Mouse (Mus musculus) neutrophil, adult 59 days (primary cell): ENCODE data around the gene Olfr304. TPM values are rescaled to one million over a fixed set of nuclear protein-coding genes. Genes with fewer than 3 reads are reported as not detected.

Experiments used
- total RNA-seq, 2 experiments: library from RNA; stranded (reverse); gene quantifications; 1 replicate in 1 of 2; 2 replicates in 1 of 2; pipeline ENCODE4 v1.2.4; 2023

The Olfr304 gene
- not detected for total RNA-seq

GRCm38 (mm10) chr7:86386558-86386957 lies at the start of gene Olfr304:
TSS of gene Olfr304 (minus strand) at chr7:86386658.

GRCm38 (mm10) chr7:86403546-86403945 lies 17.1 kb upstream of the Olfr304 start, which contains the start of gene Olfr301:
TSS of gene Olfr301 (plus strand) at chr7:86403846.

DNA sequence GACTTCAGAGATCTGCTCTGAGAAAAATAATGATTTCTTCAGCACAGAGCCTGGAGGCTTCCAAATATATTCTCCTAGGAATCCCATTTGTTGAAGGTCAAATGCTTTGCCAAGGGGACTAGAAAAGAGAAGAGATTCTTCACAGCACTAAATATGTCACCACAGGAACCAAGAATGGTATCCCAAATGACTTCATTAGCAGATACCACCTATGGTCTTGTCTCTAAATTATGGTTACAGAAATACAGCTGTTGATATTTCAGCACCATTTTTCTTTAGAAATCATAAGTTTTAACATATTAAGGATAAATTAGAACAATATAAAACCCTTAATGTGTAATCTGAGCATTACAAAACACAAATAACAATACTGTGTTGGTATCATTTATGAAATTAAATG lies 11.2 kb upstream of the Olfr304 start, which contains the start of gene Olfr303:
TSS of gene Olfr303 (minus strand) at position 101 of the 400 bp plus-strand sequence.

GRCm38 (mm10) chr7:86366828-86367227 lies 19.6 kb downstream of the Olfr304 start, which contains the start of gene Olfr305:
TSS of gene Olfr305 (minus strand) at chr7:86366928.

DNA sequence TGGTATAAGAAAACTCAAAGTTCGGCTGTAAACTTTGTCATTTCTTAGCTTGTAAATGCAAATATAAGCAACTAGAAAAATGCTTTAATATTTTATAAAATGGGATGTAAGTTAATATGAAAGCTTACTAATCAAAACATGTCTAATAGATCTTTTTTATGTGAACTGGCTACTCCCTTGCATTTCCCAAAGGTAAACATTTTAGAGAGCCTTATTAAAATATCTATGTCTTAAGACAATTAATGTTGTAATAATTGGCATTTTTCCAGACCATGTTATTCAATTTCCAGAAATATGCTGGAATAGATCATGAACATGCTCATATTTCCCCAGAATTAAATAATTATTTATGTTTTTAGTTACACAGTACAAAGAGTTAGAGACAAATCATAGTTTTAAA lies 49.0 kb downstream of the Olfr304 start, which contains the start of gene Olfr307:
TSS of gene Olfr307 (minus strand) at position 101 of the 400 bp plus-strand sequence.

Other genes with a start within 250 kb of the Olfr304 start
- not detected for gene Vmn2r75, start 214.9 kb downstream of the Olfr304 start, total RNA-seq
- gene Vmn2r76, start 140.3 kb downstream of the Olfr304 start, total RNA-seq: not detected
- gene Olfr310, start 109.5 kb downstream of the Olfr304 start, total RNA-seq: not detected
- gene Olfr309, start 73.0 kb downstream of the Olfr304 start, total RNA-seq: not detected
- gene Olfr308, start 61.0 kb downstream of the Olfr304 start, total RNA-seq: not detected
- gene Olfr307, start 49.1 kb downstream of the Olfr304 start, total RNA-seq: not detected
- gene Olfr305, start 19.7 kb downstream of the Olfr304 start, total RNA-seq: not detected
- gene Olfr303, start 11.1 kb upstream of the Olfr304 start, total RNA-seq: not detected
- gene Olfr301, start 17.2 kb upstream of the Olfr304 start, total RNA-seq: not detected
- gene Olfr299, start 73.3 kb upstream of the Olfr304 start, total RNA-seq: not detected
- not detected for gene Olfr298, start 105.8 kb upstream of the Olfr304 start, total RNA-seq
- not detected for gene Olfr297, start 133.3 kb upstream of the Olfr304 start, total RNA-seq
- gene Olfr295, start 197.2 kb upstream of the Olfr304 start, total RNA-seq: not detected
- not detected for gene Olfr294, start 230.0 kb upstream of the Olfr304 start, total RNA-seq